Mouse (Mus musculus): ENCODE data around the gene Tbc1d2b. TPM values are rescaled to one million over a fixed set of nuclear protein-coding genes. Genes with fewer than 3 reads are reported as not detected.
A peak's percentile ranks its signal among the peaks of the same experiment; 100 is the strongest.

Tbc1d2b gene
- polyA plus RNA-seq, 1 experiment from 2014 or later = 5.2 TPM

GRCm38 (mm10) chr9:90198531-90199449 lies 71.8 kb downstream of the Tbc1d2b start:
- H3K27ac ChIP-seq (ENCODE audit: low read depth, low read length) = no peak overlapping the region

GRCm38 (mm10) chr9:90197866-90198383 lies 72.7 kb downstream of the Tbc1d2b start:
- Histone ChIP-seq H3K4me3 (ENCODE audit: low read depth, low read length) (no peak overlapping the region), H3K9me3 (ENCODE audit: control insufficient read depth) (no peaks in the 10 kb centered on the region), H3K4me2 (replicated peaks; ENCODE audit: low read depth) (no peak overlapping the region), H3K9ac (ENCODE audit: low read depth, low read length) (no peak overlapping the region), H3K27ac (ENCODE audit: low read depth, low read length) (no peak overlapping the region), H3K36me3 (ENCODE audit: control insufficient read depth, insufficient read depth) (peaks cover 5% of the 10 kb centered on the region; the same call in 1 of the 2 replicates), H3K27me3 (replicated peaks; ENCODE audit: control insufficient read depth, insufficient read depth, low read length) (no peaks in the 10 kb centered on the region), H3K4me1 (replicated peaks; ENCODE audit: control insufficient read depth, insufficient read depth, low read length) (no peaks in the 10 kb centered on the region)
- ATAC-seq = no peak
- 77% methylated on average over 7 of the region's 7 CpGs for WGBS
- TF ChIP-seq CTCF (IDR thresholded peaks at IDR 0.05; ENCODE audit: low read depth) = no peak

More at GRCm38 (mm10) chr9:90198531-90199449, 71.8 kb downstream of the Tbc1d2b start:
- Histone ChIP-seq H3K9ac (ENCODE audit: low read depth, low read length) (no peak overlapping the region), H3K4me2 (replicated peaks; ENCODE audit: low read depth) (no peak overlapping the region), H3K4me3 (ENCODE audit: low read depth, low read length) (no peak overlapping the region), H3K9me3 (ENCODE audit: control insufficient read depth) (no peaks in the 10 kb centered on the region), H3K27me3 (replicated peaks; ENCODE audit: control insufficient read depth, insufficient read depth, low read length) (no peaks in the 10 kb centered on the region), H3K36me3 (ENCODE audit: control insufficient read depth, insufficient read depth) (peaks cover 12% of the 10 kb centered on the region), H3K4me1 (replicated peaks; ENCODE audit: control insufficient read depth, insufficient read depth, low read length) (no peaks in the 10 kb centered on the region)
- 55% methylated on average over 10 of the region's 10 CpGs for WGBS
- peak; percentile 11; the same call in 1 of the 2 replicates for ATAC-seq
- TF ChIP-seq CTCF (IDR thresholded peaks at IDR 0.05; ENCODE audit: low read depth) = no peak

GRCm38 (mm10) chr9:90197116-90197665 lies 73.4 kb downstream of the Tbc1d2b start:
- no peak overlapping the region for H3K4me3 ChIP-seq (ENCODE audit: low read depth, low read length)
- WGBS = 45% methylated on average over 7 of the region's 7 CpGs
- H3K27ac ChIP-seq (ENCODE audit: low read depth, low read length) = no peak overlapping the region
- TF ChIP-seq CTCF (IDR thresholded peaks at IDR 0.05; ENCODE audit: low read depth) = no peak
- ATAC-seq = no peak
- no peak overlapping the region for H3K4me2 ChIP-seq (replicated peaks; ENCODE audit: low read depth)
- H3K36me3 ChIP-seq (ENCODE audit: control insufficient read depth, insufficient read depth) = peaks cover 5% of the 10 kb centered on the region; the same call in 1 of the 2 replicates
- H3K9me3 ChIP-seq (ENCODE audit: control insufficient read depth) = no peaks in the 10 kb centered on the region
- no peaks in the 10 kb centered on the region for H3K27me3 ChIP-seq (replicated peaks; ENCODE audit: control insufficient read depth, insufficient read depth, low read length)
- H3K4me1 ChIP-seq (replicated peaks; ENCODE audit: control insufficient read depth, insufficient read depth, low read length) = no peaks in the 10 kb centered on the region
- H3K9ac ChIP-seq (ENCODE audit: low read depth, low read length) = no peak overlapping the region

- H3K4me2 ChIP-seq (replicated peaks; ENCODE audit: low read depth) = no peak overlapping the region
- 55% methylated on average over 7 of the region's 7 CpGs for WGBS
- no peaks in the 10 kb centered on the region for H3K27me3 ChIP-seq (replicated peaks; ENCODE audit: control insufficient read depth, insufficient read depth, low read length)
- no peaks in the 10 kb centered on the region for H3K4me1 ChIP-seq (replicated peaks; ENCODE audit: control insufficient read depth, insufficient read depth, low read length)
- H3K36me3 ChIP-seq (ENCODE audit: control insufficient read depth, insufficient read depth) = peaks cover 5% of the 10 kb centered on the region; the same call in 1 of the 2 replicates
- no peak overlapping the region for H3K4me3 ChIP-seq (ENCODE audit: low read depth, low read length)
- H3K9me3 ChIP-seq (ENCODE audit: control insufficient read depth) = no peaks in the 10 kb centered on the region
- no peak for TF ChIP-seq CTCF (IDR thresholded peaks at IDR 0.05; ENCODE audit: low read depth)
- peak; percentile 68 for ATAC-seq
- no peak overlapping the region for H3K9ac ChIP-seq (ENCODE audit: low read depth, low read length)
- H3K27ac ChIP-seq (ENCODE audit: low read depth, low read length) = no peak overlapping the region
Observed at GRCm38 (mm10) chr9:90196262-90196661, 74.3 kb downstream of the Tbc1d2b start.

- Histone ChIP-seq H3K27me3 (replicated peaks; ENCODE audit: control insufficient read depth, insufficient read depth, low read length) (no peaks in the 10 kb centered on the region), H3K27ac (ENCODE audit: low read depth, low read length) (no peak overlapping the region), H3K4me2 (replicated peaks; ENCODE audit: low read depth) (no peak overlapping the region), H3K4me1 (replicated peaks; ENCODE audit: control insufficient read depth, insufficient read depth, low read length) (no peaks in the 10 kb centered on the region), H3K9me3 (ENCODE audit: control insufficient read depth) (no peaks in the 10 kb centered on the region), H3K9ac (ENCODE audit: low read depth, low read length) (no peak overlapping the region), H3K4me3 (ENCODE audit: low read depth, low read length) (no peak overlapping the region), H3K36me3 (ENCODE audit: control insufficient read depth, insufficient read depth) (no peaks in the 10 kb centered on the region; the same call in 1 of the 2 replicates)
- TF ChIP-seq CTCF (IDR thresholded peaks at IDR 0.05; ENCODE audit: low read depth) = peak; percentile 41
- ATAC-seq = no peak
- WGBS = 83% methylated on average over 10 of the region's 10 CpGs
Observed at GRCm38 (mm10) chr9:90195000-90195399, 75.6 kb downstream of the Tbc1d2b start.

GRCm38 (mm10) chr9:90189391-90189790 lies 81.2 kb downstream of the Tbc1d2b start:
- no peaks in the 10 kb centered on the region; the same call in 1 of the 2 replicates for H3K36me3 ChIP-seq (ENCODE audit: control insufficient read depth, insufficient read depth)
- no peak overlapping the region for H3K9ac ChIP-seq (ENCODE audit: low read depth, low read length)
- 85% methylated on average over 5 of the region's 5 CpGs for WGBS
- H3K4me3 ChIP-seq (ENCODE audit: low read depth, low read length) = no peak overlapping the region
- H3K4me1 ChIP-seq (replicated peaks; ENCODE audit: control insufficient read depth, insufficient read depth, low read length) = 0 out of 2 replicates have a peak, but pooled peaks cover 3% of the 10 kb centered on the region
- no peaks in the 10 kb centered on the region for H3K9me3 ChIP-seq (ENCODE audit: control insufficient read depth)
- H3K27ac ChIP-seq (ENCODE audit: low read depth, low read length) = no peak overlapping the region
- ATAC-seq = no peak
- no peak for TF ChIP-seq CTCF (IDR thresholded peaks at IDR 0.05; ENCODE audit: low read depth)
- no peaks in the 10 kb centered on the region for H3K27me3 ChIP-seq (replicated peaks; ENCODE audit: control insufficient read depth, insufficient read depth, low read length)
- H3K4me2 ChIP-seq (replicated peaks; ENCODE audit: low read depth) = no peak overlapping the region

Data from intestine, postnatal 0 days (tissue).